Mouse (Mus musculus): Measurements from ENCODE around the gene Notch2. TPM values are rescaled to one million over a fixed set of nuclear protein-coding genes. Genes with fewer than 3 reads are reported as not detected.
A peak's percentile ranks its signal among the peaks of the same experiment; 100 is the strongest.

The Notch2 gene
- polyA plus RNA-seq, 1 experiment from 2014 or later, result 35.7 TPM

- no peaks in the 10 kb centered on the region for H3K36me3 ChIP-seq (ENCODE audit: control insufficient read depth, insufficient read depth, low read length)
- 38% methylated on average over 6 of the region's 6 CpGs for WGBS
- ATAC-seq (ENCODE audit: low read depth), result peak; percentile 87
- no peak overlapping the region for H3K4me3 ChIP-seq (ENCODE audit: low read length)
- H3K27ac ChIP-seq (ENCODE audit: low read length), result peak overlapping the region; percentile 70
- H3K9me3 ChIP-seq (ENCODE audit: control insufficient read depth, low read length), result no peaks in the 10 kb centered on the region
- H3K4me1 ChIP-seq (replicated peaks; ENCODE audit: control insufficient read depth, insufficient read depth, low read length), result peaks cover 39% of the 10 kb centered on the region
- H3K27me3 ChIP-seq (ENCODE audit: control insufficient read depth, insufficient read depth, low read depth, low read length), result no peaks in the 10 kb centered on the region
- H3K9ac ChIP-seq (ENCODE audit: low read length), result no peak overlapping the region
- no peak overlapping the region for H3K4me2 ChIP-seq (ENCODE audit: low read depth, low read length)
These were observed 39.0 kb upstream of the Notch2 start for GRCm38 (mm10) chr3:97974197-97974770.

DNA sequence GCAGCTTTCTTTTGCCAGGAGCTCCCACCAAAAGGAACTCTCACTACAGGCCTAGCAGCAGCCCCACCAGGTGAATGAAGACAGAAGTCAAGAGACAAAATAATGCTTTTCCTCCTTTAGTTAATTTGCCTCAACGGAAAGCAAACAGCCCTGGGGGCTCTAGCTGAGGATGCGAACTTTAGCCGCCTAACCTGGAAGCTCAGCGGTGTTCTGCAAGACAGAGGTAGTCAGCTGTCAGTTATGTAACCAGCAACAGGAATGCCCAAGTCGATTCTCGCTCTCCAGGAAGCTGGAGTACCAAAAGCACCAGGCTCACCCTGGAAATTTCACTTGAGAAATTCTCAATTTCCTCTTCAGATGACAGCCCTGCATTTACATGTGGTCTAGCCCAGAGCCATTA is 36.6 kb upstream of the Notch2 start:
- H3K4me3 ChIP-seq (ENCODE audit: low read length), result no peak overlapping the region
- no peak for ATAC-seq (ENCODE audit: low read depth)
- no peak overlapping the region for H3K4me2 ChIP-seq (ENCODE audit: low read depth, low read length)
- no peaks in the 10 kb centered on the region for H3K27me3 ChIP-seq (ENCODE audit: control insufficient read depth, insufficient read depth, low read depth, low read length)
- peaks cover 34% of the 10 kb centered on the region for H3K4me1 ChIP-seq (replicated peaks; ENCODE audit: control insufficient read depth, insufficient read depth, low read length)
- no peaks in the 10 kb centered on the region for H3K9me3 ChIP-seq (ENCODE audit: control insufficient read depth, low read length)
- no peaks in the 10 kb centered on the region for H3K36me3 ChIP-seq (ENCODE audit: control insufficient read depth, insufficient read depth, low read length)
- H3K9ac ChIP-seq (ENCODE audit: low read length), result no peak overlapping the region
- 60% methylated on average over 6 of the region's 6 CpGs for WGBS
- H3K27ac ChIP-seq (ENCODE audit: low read length), result no peak overlapping the region

GRCm38 (mm10) chr3:97978710-97979109 is 34.6 kb upstream of the Notch2 start:
- H3K4me2 ChIP-seq (ENCODE audit: low read depth, low read length), result no peak overlapping the region

DNA sequence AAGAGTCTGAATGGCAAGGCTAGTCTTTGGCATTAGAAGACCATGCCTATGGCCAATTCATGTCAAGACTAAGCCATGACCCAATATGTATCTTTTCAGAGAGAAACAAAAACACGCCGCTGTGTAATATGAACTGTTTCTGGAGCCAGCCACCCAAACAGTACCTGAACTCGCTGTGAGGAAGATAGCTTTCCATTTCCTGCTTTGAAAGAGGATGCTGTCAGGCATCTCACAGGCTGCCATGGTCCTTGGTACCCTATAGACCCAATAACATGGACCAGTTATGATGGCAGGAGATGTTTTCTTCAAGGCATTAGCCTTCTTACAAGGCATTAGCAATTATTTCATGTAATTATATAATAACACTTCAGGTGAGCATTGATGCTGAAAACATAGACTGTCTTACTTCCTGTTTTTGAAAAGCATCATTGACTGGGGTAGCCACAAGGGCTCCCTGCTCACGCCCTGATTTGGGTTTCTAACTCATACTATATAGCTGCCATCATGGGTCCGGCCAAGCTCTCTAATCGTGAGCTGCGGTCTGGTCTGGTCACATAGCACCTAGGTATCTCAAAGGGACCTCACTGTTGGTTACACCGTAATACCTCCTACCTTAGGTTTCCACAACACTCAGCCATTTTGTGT is 32.5 kb upstream of the Notch2 start:
- no peaks in the 10 kb centered on the region for H3K36me3 ChIP-seq (ENCODE audit: control insufficient read depth, insufficient read depth, low read length)
- no peak for ATAC-seq (ENCODE audit: low read depth)
- H3K4me1 ChIP-seq (replicated peaks; ENCODE audit: control insufficient read depth, insufficient read depth, low read length), result peaks cover 3% of the 10 kb centered on the region; the same call in 1 of the 2 replicates
- WGBS, result 93% methylated on average over 8 of the region's 8 CpGs
- no peaks in the 10 kb centered on the region for H3K9me3 ChIP-seq (ENCODE audit: control insufficient read depth, low read length)
- H3K4me2 ChIP-seq (ENCODE audit: low read depth, low read length), result no peak overlapping the region
- H3K9ac ChIP-seq (ENCODE audit: low read length), result no peak overlapping the region
- H3K4me3 ChIP-seq (ENCODE audit: low read length), result no peak overlapping the region
- no peaks in the 10 kb centered on the region for H3K27me3 ChIP-seq (ENCODE audit: control insufficient read depth, insufficient read depth, low read depth, low read length)
- H3K27ac ChIP-seq (ENCODE audit: low read length), result no peak overlapping the region

More at GRCm38 (mm10) chr3:97978710-97979109, 34.6 kb upstream of the Notch2 start:
- Histone ChIP-seq H3K27me3 (ENCODE audit: control insufficient read depth, insufficient read depth, low read depth, low read length) (no peaks in the 10 kb centered on the region), H3K4me3 (ENCODE audit: low read length) (no peak overlapping the region), H3K9me3 (ENCODE audit: control insufficient read depth, low read length) (no peaks in the 10 kb centered on the region), H3K4me1 (replicated peaks; ENCODE audit: control insufficient read depth, insufficient read depth, low read length) (peaks cover 15% of the 10 kb centered on the region), H3K27ac (ENCODE audit: low read length) (no peak overlapping the region), H3K9ac (ENCODE audit: low read length) (no peak overlapping the region), H3K36me3 (ENCODE audit: control insufficient read depth, insufficient read depth, low read length) (no peaks in the 10 kb centered on the region)
- ATAC-seq (ENCODE audit: low read depth), result no peak
- 85% methylated on average over 2 of the region's 2 CpGs for WGBS

DNA sequence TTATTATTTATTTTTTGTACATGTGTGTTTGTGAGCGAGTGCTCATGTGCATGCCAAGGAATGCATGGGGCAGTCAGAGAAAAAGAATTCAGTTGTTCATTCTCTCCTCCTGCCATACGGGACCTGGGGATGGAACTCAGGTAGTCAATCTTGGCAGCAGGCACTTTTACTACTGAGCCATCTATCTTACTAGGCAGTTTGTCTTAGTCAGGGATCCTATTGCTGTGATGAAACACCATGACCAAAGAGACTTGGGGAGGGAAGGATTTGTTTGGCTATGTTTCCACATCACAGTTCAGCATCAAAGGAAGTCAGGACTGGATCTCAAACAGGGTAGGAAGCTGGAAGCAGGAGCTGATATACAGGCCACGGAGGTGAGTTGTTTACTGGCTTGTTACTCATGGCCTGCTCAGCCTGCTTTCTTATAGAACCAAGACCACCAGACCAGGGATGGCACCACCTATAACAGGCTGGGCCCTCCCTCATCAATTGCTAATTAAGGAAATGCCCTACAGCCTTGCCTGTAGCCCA is 31.9 kb upstream of the Notch2 start:
- WGBS, result 61% methylated on average over 3 of the region's 3 CpGs
- Histone ChIP-seq H3K9me3 (ENCODE audit: control insufficient read depth, low read length) (no peaks in the 10 kb centered on the region), H3K4me1 (replicated peaks; ENCODE audit: control insufficient read depth, insufficient read depth, low read length) (peaks cover 3% of the 10 kb centered on the region; the same call in 1 of the 2 replicates), H3K9ac (ENCODE audit: low read length) (no peak overlapping the region), H3K36me3 (ENCODE audit: control insufficient read depth, insufficient read depth, low read length) (no peaks in the 10 kb centered on the region), H3K27me3 (ENCODE audit: control insufficient read depth, insufficient read depth, low read depth, low read length) (no peaks in the 10 kb centered on the region), H3K27ac (ENCODE audit: low read length) (no peak overlapping the region), H3K4me3 (ENCODE audit: low read length) (no peak overlapping the region), H3K4me2 (ENCODE audit: low read depth, low read length) (no peak overlapping the region)
- ATAC-seq (ENCODE audit: low read depth), result no peak

DNA sequence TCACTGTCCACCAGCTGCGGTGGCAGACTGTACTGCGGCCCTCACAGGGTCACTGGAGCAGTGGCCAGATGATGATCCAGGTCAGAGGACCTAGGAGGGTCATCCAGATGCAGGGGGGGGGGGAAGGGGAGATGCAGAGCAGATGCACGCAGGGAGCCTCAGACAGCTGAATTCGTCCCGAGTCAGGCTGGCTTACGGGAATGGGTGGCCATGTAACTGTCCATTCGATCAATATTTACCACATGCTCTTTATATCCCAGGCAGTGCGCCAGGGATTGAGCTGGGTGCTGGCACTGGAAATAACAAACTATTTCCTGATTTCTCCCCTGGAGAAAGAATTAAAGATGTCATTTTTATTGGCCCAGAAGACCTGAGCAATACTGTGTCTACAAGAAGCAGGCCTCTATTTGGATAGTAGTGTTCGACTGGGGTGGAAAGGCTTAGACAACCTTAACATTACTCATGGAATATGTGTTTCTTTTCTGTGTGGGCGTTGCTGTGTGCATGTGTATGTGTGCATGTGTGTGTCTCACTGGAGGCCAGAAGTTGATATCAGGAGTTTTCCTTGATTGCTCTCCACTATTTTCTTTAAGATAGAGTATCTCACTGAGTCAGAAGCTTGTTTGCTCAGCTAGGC is 28.3 kb upstream of the Notch2 start:
- H3K9me3 ChIP-seq (ENCODE audit: control insufficient read depth, low read length), result no peaks in the 10 kb centered on the region
- H3K4me2 ChIP-seq (ENCODE audit: low read depth, low read length), result no peak overlapping the region
- no peak for ATAC-seq (ENCODE audit: low read depth)
- H3K27ac ChIP-seq (ENCODE audit: low read length), result no peak overlapping the region
- 62% methylated on average over 10 of the region's 10 CpGs for WGBS
- no peaks in the 10 kb centered on the region for H3K36me3 ChIP-seq (ENCODE audit: control insufficient read depth, insufficient read depth, low read length)
- no peak overlapping the region for H3K4me3 ChIP-seq (ENCODE audit: low read length)
- H3K9ac ChIP-seq (ENCODE audit: low read length), result no peak overlapping the region
- H3K4me1 ChIP-seq (replicated peaks; ENCODE audit: control insufficient read depth, insufficient read depth, low read length), result no peaks in the 10 kb centered on the region
- no peaks in the 10 kb centered on the region for H3K27me3 ChIP-seq (ENCODE audit: control insufficient read depth, insufficient read depth, low read depth, low read length)

DNA sequence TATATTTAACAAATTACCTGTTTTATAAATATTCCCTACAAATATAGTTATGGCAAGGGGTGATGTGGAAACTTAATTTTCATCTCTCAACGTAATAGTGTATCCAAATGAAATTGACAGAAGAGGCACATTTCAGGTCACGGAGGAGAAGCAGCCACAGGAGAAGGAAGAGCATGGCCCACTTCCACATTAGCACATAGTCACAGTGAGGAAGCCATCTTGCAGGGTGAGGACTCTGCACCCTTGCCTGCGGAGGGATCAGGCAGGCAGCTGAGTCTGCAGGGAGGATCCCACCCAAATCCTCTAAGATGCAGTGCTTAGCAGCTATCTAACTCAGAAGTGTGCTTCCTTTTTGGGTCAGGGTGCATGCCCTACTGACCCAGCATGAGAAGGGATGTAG is 27.6 kb upstream of the Notch2 start:
- H3K4me3 ChIP-seq (ENCODE audit: low read length), result no peak overlapping the region
- 78% methylated on average over 3 of the region's 3 CpGs for WGBS
- H3K4me1 ChIP-seq (replicated peaks; ENCODE audit: control insufficient read depth, insufficient read depth, low read length), result no peaks in the 10 kb centered on the region
- no peak for ATAC-seq (ENCODE audit: low read depth)
- no peak overlapping the region for H3K4me2 ChIP-seq (ENCODE audit: low read depth, low read length)
- no peaks in the 10 kb centered on the region for H3K9me3 ChIP-seq (ENCODE audit: control insufficient read depth, low read length)
- H3K9ac ChIP-seq (ENCODE audit: low read length), result no peak overlapping the region
- H3K27me3 ChIP-seq (ENCODE audit: control insufficient read depth, insufficient read depth, low read depth, low read length), result no peaks in the 10 kb centered on the region
- H3K27ac ChIP-seq (ENCODE audit: low read length), result no peak overlapping the region
- H3K36me3 ChIP-seq (ENCODE audit: control insufficient read depth, insufficient read depth, low read length), result no peaks in the 10 kb centered on the region

GRCm38 (mm10) chr3:97987153-97987552 is 26.2 kb upstream of the Notch2 start:
- Histone ChIP-seq H3K36me3 (ENCODE audit: control insufficient read depth, insufficient read depth, low read length) (no peaks in the 10 kb centered on the region), H3K4me3 (ENCODE audit: low read length) (no peak overlapping the region), H3K27ac (ENCODE audit: low read length) (no peak overlapping the region), H3K27me3 (ENCODE audit: control insufficient read depth, insufficient read depth, low read depth, low read length) (no peaks in the 10 kb centered on the region), H3K9me3 (ENCODE audit: control insufficient read depth, low read length) (no peaks in the 10 kb centered on the region), H3K4me2 (ENCODE audit: low read depth, low read length) (no peak overlapping the region), H3K9ac (ENCODE audit: low read length) (no peak overlapping the region), H3K4me1 (replicated peaks; ENCODE audit: control insufficient read depth, insufficient read depth, low read length) (no peaks in the 10 kb centered on the region; the same call in 1 of the 2 replicates)
- WGBS, result 88% methylated on average over 3 of the region's 3 CpGs
- ATAC-seq (ENCODE audit: low read depth), result peak; percentile 63

DNA sequence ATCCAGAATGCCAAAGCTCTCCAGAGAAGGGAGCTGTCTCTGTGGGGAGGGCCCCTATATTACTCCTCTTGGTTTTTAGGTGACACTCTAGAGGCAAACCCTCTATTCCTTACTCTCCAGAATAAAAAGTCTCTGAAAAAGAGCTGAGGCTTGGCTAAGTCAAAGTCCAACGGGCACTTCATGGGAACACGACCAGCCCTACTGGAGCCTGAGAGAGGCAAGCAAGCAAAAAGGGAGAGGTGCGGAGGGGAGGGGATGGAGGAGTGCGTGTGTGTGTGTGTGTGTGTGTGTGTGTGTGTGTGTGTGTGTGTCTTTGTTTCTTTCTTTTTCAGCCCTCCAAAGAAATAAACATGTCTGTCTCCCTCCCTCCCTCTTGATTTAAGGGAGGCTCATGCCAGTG is 24.6 kb upstream of the Notch2 start:
- no peaks in the 10 kb centered on the region for H3K9me3 ChIP-seq (ENCODE audit: control insufficient read depth, low read length)
- H3K27me3 ChIP-seq (ENCODE audit: control insufficient read depth, insufficient read depth, low read depth, low read length), result no peaks in the 10 kb centered on the region
- H3K27ac ChIP-seq (ENCODE audit: low read length), result no peak overlapping the region
- 63% methylated on average over 4 of the region's 4 CpGs for WGBS
- H3K4me2 ChIP-seq (ENCODE audit: low read depth, low read length), result no peak overlapping the region
- no peaks in the 10 kb centered on the region for H3K36me3 ChIP-seq (ENCODE audit: control insufficient read depth, insufficient read depth, low read length)
- H3K9ac ChIP-seq (ENCODE audit: low read length), result no peak overlapping the region
- no peak overlapping the region for H3K4me3 ChIP-seq (ENCODE audit: low read length)
- no peak for ATAC-seq (ENCODE audit: low read depth)
- H3K4me1 ChIP-seq (replicated peaks; ENCODE audit: control insufficient read depth, insufficient read depth, low read length), result no peaks in the 10 kb centered on the region; the same call in 1 of the 2 replicates

Measured in lung, embryonic 16.5 days (tissue).